Mouse (Mus musculus): Measurements from ENCODE around the gene Gemin2. TPM values are rescaled to one million over a fixed set of nuclear protein-coding genes. Genes with fewer than 3 reads are reported as not detected.
"Not testable (repeated sequence)": the region's sequence is repeated elsewhere in the genome, so short reads cannot be mapped to it uniquely, and the experiment has no call there.

Gemin2 gene
- polyA plus RNA-seq (2015; fragmentation: Nextera tagmentation; extraction: Ambion mirVana): 37.6 and 40.9 TPM in 2 replicates

DNA sequence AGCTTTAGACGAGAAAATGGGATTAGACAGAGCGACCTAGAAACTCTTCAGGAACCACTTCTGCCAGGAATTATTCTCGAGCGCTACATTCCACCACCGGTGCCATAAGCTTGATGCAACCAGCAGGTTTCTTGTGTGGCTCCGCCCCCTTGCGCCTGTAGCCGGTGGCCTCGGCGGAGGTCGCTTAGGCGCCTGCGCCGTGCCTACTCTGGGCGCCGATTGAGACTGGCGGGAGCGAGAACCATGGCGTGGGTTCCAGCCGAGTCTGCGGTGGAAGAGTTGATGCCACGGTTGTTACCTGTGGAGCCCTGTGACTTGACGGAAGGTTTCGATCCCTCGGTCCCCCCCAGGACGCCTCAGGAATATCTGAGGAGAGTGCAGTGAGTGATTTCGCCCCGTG lies at the start of gene Gemin2:
Gemin2 (plus strand) TSS at position 160 of the 400 bp plus-strand sequence.
- peak; percentile 82 for ATAC-seq (ENCODE audit: low FRiP score, low read depth)
- 0% methylated on average over 28 of the region's 28 CpGs for WGBS
- Histone ChIP-seq H3K4me1 (peaks cover 26% of the 10 kb centered on the region), H3K4me2 (replicated peaks) (peak within 1 kb of the TSS; percentile 67), H3K9me3 (no peaks in the 10 kb centered on the region), H3K4me3 (peak within 1 kb of the TSS; percentile 85), H3K9ac (peak within 1 kb of the TSS; percentile 80), H3K27me3 (no peaks in the 10 kb centered on the region), H3K27ac (peak within 1 kb of the TSS; percentile 83), H3K36me3 (peaks cover 18% of the 10 kb centered on the region)

DNA sequence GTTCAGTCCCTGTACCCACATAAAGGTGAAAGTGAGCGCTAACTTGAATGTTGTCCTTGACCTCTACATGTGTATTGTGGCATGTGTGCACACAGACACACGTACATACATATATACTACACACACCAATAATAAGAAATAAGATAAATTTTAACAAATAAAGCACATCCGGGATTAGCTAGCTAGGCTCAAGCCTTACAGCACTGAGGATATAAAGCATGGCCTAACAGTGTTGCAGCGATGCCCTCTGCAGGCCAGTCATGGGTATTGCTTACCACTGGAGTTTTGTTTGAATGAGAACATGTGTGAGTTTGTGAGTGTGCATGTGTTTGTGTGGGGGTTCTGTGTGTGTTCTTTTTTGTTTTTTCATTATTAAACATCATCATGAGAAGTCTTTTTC lies 48.6 kb upstream of the Gemin2 start:
- no peaks in the 10 kb centered on the region for H3K4me1 ChIP-seq
- H3K9ac ChIP-seq: no peak overlapping the region
- no peaks in the 10 kb centered on the region for H3K9me3 ChIP-seq
- ATAC-seq (ENCODE audit: low FRiP score, low read depth): 0 out of 2 replicates have a peak, but pooled peaks have one; percentile 25
- no peaks in the 10 kb centered on the region for H3K27me3 ChIP-seq
- H3K27ac ChIP-seq: no peak overlapping the region
- WGBS: 75% methylated on average over 4 of the region's 4 CpGs
- peaks cover 78% of the 10 kb centered on the region for H3K36me3 ChIP-seq
- no peak overlapping the region for H3K4me3 ChIP-seq
- no peak overlapping the region for H3K4me2 ChIP-seq (replicated peaks)

DNA sequence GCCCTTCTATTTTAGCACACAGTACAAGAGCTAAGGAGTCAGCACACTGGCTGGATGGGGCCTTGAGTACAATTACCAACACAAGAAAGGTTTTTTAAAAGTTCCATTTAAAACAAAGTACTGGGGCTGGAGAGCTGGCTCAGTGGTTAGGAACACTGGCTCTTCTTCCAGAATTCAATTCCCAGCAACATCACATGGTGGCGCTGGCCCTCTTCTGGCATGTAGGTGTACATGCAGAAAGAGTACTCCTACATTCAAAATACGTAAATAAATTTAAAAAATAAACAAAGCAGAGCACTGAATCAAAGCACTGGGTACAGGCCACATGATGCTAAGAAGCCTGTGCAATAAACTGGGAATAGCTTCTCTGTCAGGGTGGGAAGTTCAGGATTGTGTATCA lies 36.2 kb upstream of the Gemin2 start:
- H3K36me3 ChIP-seq: peaks cover 80% of the 10 kb centered on the region
- WGBS: 84% methylated on average over 2 of the region's 2 CpGs

DNA sequence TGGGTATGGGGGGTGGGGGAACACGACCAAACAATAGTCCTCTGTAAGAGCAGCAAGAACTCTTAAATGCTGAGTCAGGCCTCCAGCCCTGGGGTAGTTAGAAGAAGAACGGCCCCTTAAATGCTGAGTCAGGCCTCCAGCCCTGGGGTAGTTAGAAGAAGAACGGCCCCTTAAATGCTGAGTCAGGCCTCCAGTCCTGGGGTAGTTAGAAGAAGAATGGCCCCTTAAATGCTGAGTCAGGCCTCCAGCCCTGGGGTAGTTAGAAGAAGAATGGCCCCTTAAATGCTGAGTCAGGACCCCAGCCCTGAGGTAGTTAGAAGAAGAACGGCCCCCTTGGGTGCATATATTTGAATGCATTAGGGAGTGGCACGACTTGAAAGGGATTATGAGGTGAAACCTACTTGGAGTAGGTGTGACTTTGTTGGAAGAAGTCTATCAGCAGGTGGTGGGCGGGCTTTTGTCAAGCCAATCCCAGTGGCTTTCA lies 32.0 kb upstream of the Gemin2 start:
- H3K27ac ChIP-seq; H3K4me2 ChIP-seq (replicated peaks); H3K27me3 ChIP-seq; H3K9ac ChIP-seq; H3K4me3 ChIP-seq; ATAC-seq (ENCODE audit: low FRiP score, low read depth); H3K4me1 ChIP-seq; H3K9me3 ChIP-seq: not testable (repeated sequence)
- H3K36me3 ChIP-seq: peaks cover 83% of the 10 kb centered on the region
- 69% methylated on average over 6 of the region's 6 CpGs for WGBS

More for the DNA sequence above, 36.2 kb upstream of the Gemin2 start:
- H3K4me1 ChIP-seq: no peaks in the 10 kb centered on the region
- H3K4me2 ChIP-seq (replicated peaks): no peak overlapping the region
- H3K4me3 ChIP-seq: no peak overlapping the region
- H3K9me3 ChIP-seq: no peaks in the 10 kb centered on the region
- H3K27me3 ChIP-seq: no peaks in the 10 kb centered on the region
- no peak for ATAC-seq (ENCODE audit: low FRiP score, low read depth)
- H3K9ac ChIP-seq: no peak overlapping the region
- no peak overlapping the region for H3K27ac ChIP-seq

DNA sequence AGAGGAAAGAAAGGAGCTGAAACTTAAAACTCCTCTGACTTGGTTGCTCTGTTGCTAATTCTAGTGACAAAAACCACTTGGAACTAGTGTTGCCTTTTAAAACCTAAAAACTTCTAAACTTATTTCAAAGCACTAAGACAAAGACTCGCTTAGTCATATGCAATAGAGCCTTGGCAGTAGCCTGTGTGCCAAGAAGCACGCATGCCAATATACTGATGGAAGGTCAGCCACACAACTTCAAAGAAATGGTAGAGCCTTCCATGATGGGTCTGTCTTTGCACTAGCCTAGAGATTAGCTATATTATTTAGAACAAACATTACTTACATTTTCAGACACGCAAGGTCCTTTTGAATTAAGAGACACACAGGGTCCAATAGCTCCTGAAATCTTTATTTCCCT lies 27.4 kb upstream of the Gemin2 start:
- Histone ChIP-seq H3K4me2 (replicated peaks) (no peak overlapping the region), H3K9me3 (no peaks in the 10 kb centered on the region), H3K9ac (no peak overlapping the region), H3K4me3 (no peak overlapping the region), H3K4me1 (no peaks in the 10 kb centered on the region), H3K27ac (no peak overlapping the region), H3K27me3 (no peaks in the 10 kb centered on the region), H3K36me3 (peaks cover 88% of the 10 kb centered on the region)
- no peak for ATAC-seq (ENCODE audit: low FRiP score, low read depth)
- 98% methylated on average over 3 of the region's 3 CpGs for WGBS

DNA sequence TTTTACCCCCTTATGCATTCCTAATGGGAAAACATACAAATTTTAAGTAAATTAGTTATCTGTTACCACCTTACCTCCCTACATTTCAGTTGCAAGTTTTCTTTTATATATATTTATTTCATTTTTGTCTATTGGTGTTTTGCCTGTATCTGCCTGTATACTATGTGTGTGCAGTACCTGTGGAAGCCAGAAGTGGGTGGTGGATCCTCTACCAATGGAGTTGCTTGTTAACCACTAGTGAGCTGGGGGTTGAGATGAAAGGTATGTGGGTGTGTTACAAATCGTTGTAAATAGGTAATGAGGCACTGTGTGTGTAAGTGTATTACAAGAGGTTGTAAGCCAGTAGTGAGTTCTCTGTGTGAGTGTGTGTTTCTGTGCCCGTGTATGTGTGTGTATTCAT lies 2.7 kb upstream of the Gemin2 start:
- ATAC-seq (ENCODE audit: low FRiP score, low read depth): no peak
- Histone ChIP-seq H3K4me1 (peaks cover 32% of the 10 kb centered on the region), H3K27ac (no peak overlapping the region), H3K4me2 (replicated peaks) (peak overlapping the region; percentile 67), H3K4me3 (peak overlapping the region; percentile 85), H3K9me3 (no peaks in the 10 kb centered on the region), H3K27me3 (no peaks in the 10 kb centered on the region), H3K9ac (peak overlapping the region; percentile 91), H3K36me3 (peaks cover 23% of the 10 kb centered on the region)
- WGBS: 61% methylated on average over 2 of the region's 2 CpGs

DNA sequence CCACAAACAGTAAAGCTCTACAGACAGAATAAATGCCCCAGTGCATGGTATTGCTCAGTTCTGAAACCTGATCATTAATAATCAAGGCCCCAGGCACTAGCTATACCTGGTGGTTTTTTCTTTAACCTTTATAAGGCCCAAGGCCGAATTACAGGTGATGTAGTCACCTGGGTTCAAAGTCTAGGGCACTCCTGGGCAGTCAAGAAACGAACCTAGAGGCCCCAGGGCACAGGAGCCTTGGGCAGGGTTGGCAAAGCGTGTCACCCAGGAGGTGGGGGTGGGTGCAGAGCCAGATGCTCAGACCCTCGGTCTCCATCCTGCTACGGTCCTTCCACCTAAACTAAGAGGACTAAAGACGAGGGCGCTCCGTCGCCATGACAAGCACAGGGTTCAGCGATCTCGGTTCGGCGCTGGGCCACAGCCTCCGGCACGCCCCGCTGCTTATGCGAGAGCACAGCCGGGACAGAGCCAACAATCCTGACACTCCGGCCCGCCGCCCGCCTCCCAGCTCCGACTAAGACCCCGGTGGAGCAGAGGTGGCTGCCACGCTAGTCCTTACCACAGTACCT lies 1.8 kb upstream of the Gemin2 start:
- H3K27ac ChIP-seq: peak overlapping the region; percentile 92
- WGBS: under 1% methylated on average over 25 of the region's 25 CpGs
- ATAC-seq (ENCODE audit: low FRiP score, low read depth): no peak
- peaks cover 32% of the 10 kb centered on the region for H3K4me1 ChIP-seq
- peak overlapping the region; percentile 85 for H3K4me3 ChIP-seq
- H3K9me3 ChIP-seq: no peaks in the 10 kb centered on the region
- peak overlapping the region; percentile 91 for H3K9ac ChIP-seq
- H3K36me3 ChIP-seq: peaks cover 16% of the 10 kb centered on the region
- no peaks in the 10 kb centered on the region for H3K27me3 ChIP-seq
- H3K4me2 ChIP-seq (replicated peaks): peak overlapping the region; percentile 67

DNA sequence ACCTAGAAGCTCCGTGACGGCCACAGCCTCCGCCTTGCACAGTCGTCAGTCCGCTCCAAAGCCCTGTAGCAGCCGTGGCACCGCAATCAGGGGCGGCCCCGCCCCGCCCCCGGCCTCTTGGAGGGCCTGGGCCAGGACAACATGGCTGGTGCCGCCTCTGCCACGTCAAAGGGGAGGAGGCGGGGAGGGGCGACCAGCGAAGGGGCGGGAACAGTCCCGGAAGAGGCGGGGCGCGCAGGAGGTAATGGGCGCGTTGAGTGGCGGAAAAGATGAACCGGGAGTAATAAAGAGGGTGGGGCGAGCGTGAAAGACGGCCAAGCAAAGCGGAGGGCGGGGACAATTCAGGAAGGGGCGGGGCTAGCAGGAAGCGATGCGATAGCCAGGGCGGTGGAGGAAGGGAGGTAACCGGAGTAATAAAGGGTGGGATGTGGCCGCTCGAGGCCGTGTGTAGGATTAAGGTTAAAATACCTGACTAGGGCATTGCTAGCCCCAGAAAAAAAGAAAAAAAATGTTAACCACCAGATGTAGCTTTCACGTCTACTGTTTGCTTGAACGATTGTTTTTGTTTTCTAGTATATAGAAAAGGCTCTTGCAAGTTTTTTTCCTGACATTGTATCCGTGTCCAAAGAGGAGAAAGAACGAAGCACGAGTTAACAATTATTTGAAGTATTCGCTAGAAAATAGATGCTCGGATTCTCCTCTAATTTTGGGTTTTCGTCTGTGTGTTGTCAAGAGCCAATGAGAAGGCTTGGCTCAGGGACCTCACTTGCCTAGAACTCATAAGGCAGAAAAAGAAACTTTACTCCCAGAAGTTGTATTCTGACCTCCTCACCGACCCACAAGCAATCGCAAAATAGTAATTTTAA lies 1.1 kb upstream of the Gemin2 start, which contains the start of gene Sec23a:
Sec23a (minus strand) TSS at position 174 of the 866 bp plus-strand sequence.
- WGBS: under 1% methylated on average over 46 of the region's 48 CpGs

DNA sequence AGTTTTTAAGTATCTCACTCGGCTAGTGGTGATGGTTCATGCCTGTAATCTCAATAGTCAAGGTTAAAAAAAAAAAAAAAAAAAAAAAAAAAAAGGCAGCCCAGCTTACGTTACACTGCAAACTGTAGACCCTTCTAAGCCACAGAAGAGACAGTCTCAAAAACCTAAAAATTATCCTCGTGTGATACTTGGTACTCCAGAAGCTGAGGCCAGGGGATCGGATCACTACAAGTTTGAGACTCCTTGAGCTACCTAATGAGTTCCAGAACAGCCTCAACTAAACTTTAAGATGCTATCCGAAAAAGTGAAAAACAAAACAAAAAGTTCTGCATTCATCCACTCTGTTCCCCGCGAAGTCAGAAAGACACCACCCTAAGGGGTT lies 492 bp upstream of the Gemin2 start:
- H3K9ac ChIP-seq: peak overlapping the region; percentile 80
- H3K4me1 ChIP-seq: peaks cover 32% of the 10 kb centered on the region
- peak overlapping the region; percentile 83 for H3K27ac ChIP-seq
- ATAC-seq (ENCODE audit: low FRiP score, low read depth): no peak
- no peaks in the 10 kb centered on the region for H3K27me3 ChIP-seq
- peak overlapping the region; percentile 67 for H3K4me2 ChIP-seq (replicated peaks)
- H3K4me3 ChIP-seq: peak overlapping the region; percentile 85
- WGBS: 0% methylated on average over 7 of the region's 7 CpGs
- H3K36me3 ChIP-seq: peaks cover 13% of the 10 kb centered on the region
- no peaks in the 10 kb centered on the region for H3K9me3 ChIP-seq

More for the DNA sequence above, 1.1 kb upstream of the Gemin2 start, which contains the start of gene Sec23a:
- Histone ChIP-seq H3K4me2 (replicated peaks) (peak within 1 kb of the TSS; percentile 67), H3K4me3 (peak within 1 kb of the TSS; percentile 85), H3K9ac (peak within 1 kb of the TSS; percentile 91), H3K9me3 (no peaks in the 10 kb centered on the region), H3K27me3 (no peaks in the 10 kb centered on the region), H3K36me3 (peaks cover 10% of the 10 kb centered on the region), H3K4me1 (peaks cover 32% of the 10 kb centered on the region), H3K27ac (peak within 1 kb of the TSS; percentile 92)
- ATAC-seq (ENCODE audit: low FRiP score, low read depth): peak; percentile 97

DNA sequence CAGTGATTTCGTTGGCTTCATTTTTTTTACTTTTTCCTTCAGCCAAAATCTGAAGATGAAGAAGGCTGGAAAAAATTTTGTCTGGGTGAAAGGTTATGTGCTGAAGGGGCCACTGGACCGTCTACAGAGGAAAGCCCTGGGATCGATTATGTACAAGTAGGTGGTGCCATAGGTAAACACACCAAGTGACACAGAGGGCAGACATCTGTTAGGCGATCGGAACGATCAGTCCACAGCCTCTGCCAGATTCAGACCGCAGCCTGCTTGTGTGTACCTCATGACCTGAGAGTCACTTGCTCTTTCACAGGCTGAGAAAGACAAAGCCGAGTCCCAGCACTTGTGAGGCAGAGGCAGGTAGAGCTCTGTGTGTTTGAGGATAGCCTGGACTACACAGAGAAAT lies 4.8 kb downstream of the Gemin2 start:
- no peaks in the 10 kb centered on the region for H3K4me1 ChIP-seq
- no peaks in the 10 kb centered on the region for H3K9me3 ChIP-seq
- H3K9ac ChIP-seq: no peak overlapping the region
- no peak for ATAC-seq (ENCODE audit: low FRiP score, low read depth)
- H3K4me2 ChIP-seq (replicated peaks): no peak overlapping the region
- 85% methylated on average over 8 of the region's 8 CpGs for WGBS
- H3K27me3 ChIP-seq: no peaks in the 10 kb centered on the region
- peaks cover 52% of the 10 kb centered on the region for H3K36me3 ChIP-seq
- H3K27ac ChIP-seq: no peak overlapping the region
- H3K4me3 ChIP-seq: no peak overlapping the region

DNA sequence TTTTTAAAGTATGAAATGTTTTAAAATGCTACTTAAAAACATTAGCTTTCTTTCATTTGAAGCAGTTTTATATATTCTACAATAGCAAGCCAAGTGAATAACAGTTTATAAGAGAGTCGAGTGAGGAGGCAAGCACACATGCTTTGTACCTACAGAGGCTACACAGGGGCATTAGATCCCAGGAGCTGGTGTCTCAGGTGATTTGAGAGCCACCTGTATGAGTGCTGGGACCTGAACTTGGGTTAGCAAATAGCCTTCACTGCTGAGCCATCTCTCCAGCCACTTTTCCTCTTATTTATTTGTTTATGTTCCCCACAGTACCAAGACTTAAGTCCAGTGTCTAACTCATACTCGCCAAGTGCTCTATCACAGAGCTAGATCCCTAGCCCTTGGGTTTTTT lies 6.7 kb downstream of the Gemin2 start:
- Histone ChIP-seq H3K36me3 (peaks cover 68% of the 10 kb centered on the region), H3K4me1 (no peaks in the 10 kb centered on the region), H3K27me3 (no peaks in the 10 kb centered on the region), H3K9me3 (no peaks in the 10 kb centered on the region), H3K27ac (no peak overlapping the region), H3K9ac (no peak overlapping the region), H3K4me3 (no peak overlapping the region), H3K4me2 (replicated peaks) (no peak overlapping the region)
- WGBS: 85% methylated on average over 2 of the region's 2 CpGs
- ATAC-seq (ENCODE audit: low FRiP score, low read depth): no peak

DNA sequence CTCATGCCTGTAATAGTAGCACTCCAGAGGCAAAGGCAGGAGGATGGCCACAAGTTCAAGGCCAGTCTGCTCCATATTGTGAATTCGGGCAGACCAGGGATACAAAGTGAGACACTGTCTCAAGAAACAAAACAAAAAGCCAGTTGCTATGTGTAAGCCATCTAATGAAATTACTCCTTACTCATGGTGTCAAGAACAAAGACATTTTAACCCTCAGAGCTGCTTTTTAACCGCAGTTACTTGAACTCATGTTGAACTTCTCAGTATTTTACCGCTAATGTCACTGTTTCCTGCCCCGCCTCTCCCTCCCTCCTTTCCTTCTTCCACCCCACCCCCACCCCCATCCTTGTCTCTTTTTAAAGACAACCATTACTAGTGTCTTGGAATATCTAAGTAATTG lies 8.1 kb downstream of the Gemin2 start:
- Histone ChIP-seq H3K36me3 (peaks cover 78% of the 10 kb centered on the region), H3K4me2 (replicated peaks) (no peak overlapping the region), H3K4me3 (no peak overlapping the region), H3K27me3 (no peaks in the 10 kb centered on the region), H3K27ac (no peak overlapping the region), H3K4me1 (no peaks in the 10 kb centered on the region), H3K9ac (no peak overlapping the region), H3K9me3 (no peaks in the 10 kb centered on the region)
- WGBS: 93% methylated on average over 4 of the region's 4 CpGs
- no peak for ATAC-seq (ENCODE audit: low FRiP score, low read depth)

Measured in limb, embryonic 13.5 days (tissue).